Mouse (Mus musculus) lung, postnatal 0 days (tissue): ENCODE results near the gene Ushbp1.

Experiments
- CTCF ChIP-seq: IDR thresholded peaks from 2 replicates; pipeline ENCODE4 v1.5.1; 2016; ENCODE audit warnings: antibody characterized with exemption, mild to moderate bottlenecking
- EP300 ChIP-seq: IDR thresholded peaks from 2 replicates; pipeline ENCODE4 v1.6.1; 2016; ENCODE audit warnings: antibody characterized with exemption, mild to moderate bottlenecking, control low read depth

DNA sequence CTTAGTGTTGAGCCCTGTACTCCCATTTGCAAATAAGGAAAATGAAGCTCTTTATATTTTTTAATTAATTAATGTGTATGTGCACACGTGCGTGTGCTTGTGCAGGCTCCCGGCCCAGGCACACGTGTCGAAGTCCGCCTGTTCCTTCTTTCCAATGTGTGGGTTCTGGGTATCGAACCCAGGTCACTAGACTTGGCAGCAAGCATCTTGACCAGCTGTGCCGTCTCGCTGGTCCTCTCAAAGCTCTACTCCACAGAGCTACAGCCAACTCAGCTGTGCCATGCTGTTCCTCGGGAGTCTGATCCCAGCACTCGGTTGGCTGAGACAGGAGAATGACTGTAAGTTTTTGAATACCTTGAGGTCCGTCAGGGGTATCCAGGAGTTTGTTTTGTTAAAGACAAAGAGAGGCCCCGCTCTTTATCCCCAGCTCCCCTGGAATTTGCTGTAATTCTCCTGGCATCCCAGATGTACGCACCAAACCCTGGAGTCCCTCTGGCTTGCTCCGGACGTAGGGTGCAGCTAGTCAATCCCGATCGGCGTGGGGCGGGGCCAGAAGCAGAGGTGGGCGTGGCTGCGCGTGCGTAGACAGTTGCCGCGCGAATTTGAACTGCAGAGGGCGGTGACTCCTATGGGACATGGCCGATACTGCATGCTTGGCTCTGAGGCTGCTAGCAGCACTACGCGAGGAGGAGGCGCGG is 9.9 kb upstream of the Ushbp1 start, which contains the start of gene Ankle1:
- peak; percentile 85 for TF ChIP-seq CTCF
- TF ChIP-seq EP300: no peak
